Mouse (Mus musculus) kidney, adult 10 weeks (tissue): ENCODE results near the gene Mbd4. TPM values are rescaled to one million over a fixed set of nuclear protein-coding genes. Genes with fewer than 3 reads are reported as not detected.

Experiments used
- polyA plus RNA-seq: library from polyadenylated mRNA; stranded (reverse); fragments of 350-450 nt; fragmentation: Illumina TruSeq; extraction: RNeasy Lipid Tissue Mini Kit (QIAGEN cat#74804); gene quantifications from one replicate; pipeline ENCODE4 v1.2.3, GENCODE M21; 2014; ENCODE audit warnings: low read depth, low replicate concordance

The Mbd4 gene
- polyA plus RNA-seq, result 7.0 TPM

DNA sequence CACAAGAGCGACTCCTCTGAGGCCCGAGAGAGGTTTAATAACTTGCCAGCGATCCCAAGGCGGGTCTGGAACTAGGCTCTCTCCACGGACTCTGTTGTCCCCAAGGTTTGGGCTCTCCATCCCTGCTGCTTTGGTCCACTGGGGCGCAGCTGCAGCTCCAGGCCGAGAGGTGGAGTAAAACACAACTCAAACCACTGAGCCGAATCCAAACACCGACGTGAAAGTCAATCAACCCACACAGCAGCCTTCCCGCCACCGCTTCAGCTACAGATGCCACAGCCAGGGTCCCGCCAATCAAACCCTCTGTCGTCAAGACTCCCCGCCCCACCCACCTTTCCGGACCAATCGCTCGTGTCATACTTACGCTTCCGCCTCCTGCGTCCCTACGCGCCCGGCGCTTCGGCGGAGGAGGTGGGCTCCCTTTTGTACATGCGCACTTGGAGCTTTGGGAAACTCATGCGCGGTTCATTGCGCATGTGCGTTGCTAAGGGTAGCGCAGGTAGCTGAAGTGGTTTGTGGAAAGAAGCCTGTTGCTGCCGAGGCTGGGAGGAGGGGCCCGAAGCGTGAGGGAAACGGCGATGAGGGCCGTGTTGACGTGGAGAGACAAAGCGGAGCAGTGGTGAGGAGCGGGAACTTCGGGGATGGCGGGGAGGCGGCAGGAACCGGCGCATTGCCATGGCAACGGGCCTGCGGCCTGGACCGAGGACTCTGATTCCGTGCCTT lies at the start of gene Mbd4, which contains the start of gene Ift122:
Gene Mbd4, minus strand, starts transcription at position 281 of the 723 bp plus-strand sequence.
Gene Ift122, plus strand, starts transcription at position 380 of the 723 bp plus-strand sequence.

GRCm38 (mm10) chr6:115838161-115838597 lies 15.0 kb downstream of the Mbd4 start, which contains the start of gene Efcab12:
Gene Efcab12, minus strand, starts transcription at chr6:115838412.

GRCm38 (mm10) chr6:115808488-115809231 lies 44.5 kb downstream of the Mbd4 start, which contains the start of gene Rpl32:
Gene Rpl32, minus strand, starts transcription at chr6:115808747.

Other genes starting within 250 kb of the Mbd4 start
- 27.1 TPM for gene Raf1, start 176.7 kb downstream of the Mbd4 start, polyA plus RNA-seq
- not detected for gene Tmem40, start 91.0 kb downstream of the Mbd4 start, polyA plus RNA-seq
- 2.6 TPM for gene Cand2, start 78.8 kb downstream of the Mbd4 start, polyA plus RNA-seq
- 125 TPM for gene Rpl32, start 44.6 kb downstream of the Mbd4 start, polyA plus RNA-seq
- gene Efcab12, start 15.0 kb downstream of the Mbd4 start, polyA plus RNA-seq, result 0.61 TPM
- 19.4 TPM for gene Ift122, start 99 bp upstream of the Mbd4 start, polyA plus RNA-seq
- 0.08 TPM for gene Rho, start 78.4 kb upstream of the Mbd4 start, polyA plus RNA-seq
- gene H1foo, start 91.6 kb upstream of the Mbd4 start, polyA plus RNA-seq, result not detected
- 4.4 TPM for gene Plxnd1, start 141.6 kb upstream of the Mbd4 start, polyA plus RNA-seq